Mouse (Mus musculus) cortical plate, adult 2 months (tissue): ENCODE results near the gene Neo1.

Experiments
- CTCF ChIP-seq: fragments of 200-500 bp; IDR thresholded peaks from 2 replicates; pipeline ENCODE4 v1.5.1; 2011; ENCODE audit warnings: mild to moderate bottlenecking, control low read depth, low read length; ENCODE audit not compliant: insufficient read depth; ENCODE audit errors: extremely low read depth
- POLR2A ChIP-seq: fragments of 200-500 bp; IDR thresholded peaks from 2 replicates; pipeline ENCODE4 v1.6.1; 2011; ENCODE audit warnings: mild to moderate bottlenecking, low read length, control low read depth; ENCODE audit not compliant: insufficient read depth; ENCODE audit errors: extremely low read depth

DNA sequence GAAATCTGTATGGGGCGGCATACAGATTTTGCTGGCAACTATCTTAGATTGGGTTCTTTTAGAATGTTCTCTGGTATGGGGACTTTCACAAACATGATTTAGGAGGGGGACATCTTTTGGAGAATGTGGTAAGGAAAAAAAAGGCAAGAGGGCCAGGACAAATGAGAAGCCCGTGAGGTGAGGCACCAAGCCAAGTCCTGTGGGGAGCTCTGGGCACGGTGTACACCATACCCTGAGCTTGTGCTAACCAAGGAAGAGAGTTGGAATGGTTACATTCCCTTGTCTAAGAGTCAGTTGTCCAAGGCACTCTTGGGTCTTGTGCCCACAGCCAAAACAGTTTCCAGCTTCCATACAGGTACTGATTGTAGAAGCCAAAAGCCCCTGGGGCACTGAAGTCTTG, 191.6 kb downstream of the Neo1 start:
- TF ChIP-seq POLR2A (no peak), CTCF (no peak)
